In the genomic region with DNA sequence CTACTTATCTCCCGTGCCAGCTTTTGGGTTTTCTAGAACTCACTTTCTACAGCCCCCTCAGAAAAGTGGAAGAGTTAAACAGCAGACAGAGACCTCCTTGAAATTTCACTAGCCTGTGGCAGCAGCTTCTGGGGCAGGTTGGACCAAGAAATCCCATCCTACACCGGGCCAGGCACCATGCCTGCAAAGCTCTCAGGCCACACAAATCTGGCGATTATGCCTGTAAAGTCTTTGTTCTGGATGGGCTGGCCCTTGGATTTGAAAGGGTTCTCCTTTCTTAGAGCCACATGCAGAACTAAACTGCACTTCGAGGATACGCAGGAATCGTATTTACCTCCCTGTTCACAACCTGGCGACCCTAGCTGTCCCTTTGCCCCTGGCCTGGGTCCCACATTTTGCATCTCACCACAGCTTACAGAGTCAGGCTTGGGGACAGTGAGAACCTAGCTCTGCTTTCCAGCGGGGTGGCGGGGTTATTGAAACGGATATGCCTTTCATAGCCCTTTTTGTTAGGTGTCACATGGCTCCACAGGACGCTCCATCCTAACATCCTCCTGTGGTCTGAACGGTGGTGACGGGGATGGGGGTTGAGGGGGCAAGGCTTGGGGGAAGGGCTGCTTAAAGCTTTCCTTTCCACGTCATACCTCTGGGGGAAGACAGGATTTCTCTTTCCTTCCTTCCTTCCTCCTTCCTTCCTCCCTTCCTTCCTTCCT, we compare ENCODE assay signal across 9 mouse cellular contexts.
DNase-seq lines count a peak whose midpoint lies in the region; ATAC-seq and TF ChIP-seq lines count a peak whose summit lies in the region.
"Had no signal": no experiment of that assay in that cellular context is flagged by ENCODE, and none has a peak within 500 bp of the region (broad histone marks: within the 10 kb centered on the region; RNA-seq: fewer than 3 reads in every experiment).

No protein-coding gene starts in this region.

- 22% methylated on average over 14 of the region's 14 CpGs for WGBS in forebrain, postnatal 0 days
- 19% methylated on average over 14 of the region's 14 CpGs for WGBS in liver, embryonic 15.5 days (ENCODE audit: insufficient replicate concordance)
- WGBS in neural tube, embryonic 15.5 days = 12% methylated on average over 14 of the region's 14 CpGs

- peak overlapping the region; percentile 58 for H3K4me2 ChIP-seq in forebrain, postnatal 0 days (ENCODE audit: low read depth)
- peak overlapping the region; percentile 41 for H3K4me2 ChIP-seq in liver, embryonic 15.5 days
- H3K4me2 ChIP-seq in neural tube, embryonic 15.5 days = peak overlapping the region; percentile 75

- no peaks in the 10 kb centered on the region for H3K27me3 ChIP-seq in forebrain, postnatal 0 days (ENCODE audit: insufficient read depth, low read length)
- peaks cover 18% of the 10 kb centered on the region; the same call in 1 of the 2 replicates for H3K27me3 ChIP-seq in liver, embryonic 15.5 days
- no peaks in the 10 kb centered on the region for H3K27me3 ChIP-seq in neural tube, embryonic 15.5 days (replicated peaks)

- peak; percentile 89 for ATAC-seq in forebrain, postnatal 0 days
- peak; percentile 74 for ATAC-seq in inflammation-experienced regulatory T-cells, adult 6 months
- no peak for ATAC-seq in liver, embryonic 15.5 days (ENCODE audit: insufficient read depth)
- peak; percentile 83 for ATAC-seq in neural tube, embryonic 15.5 days (ENCODE audit: low FRiP score)

- no peaks in the 10 kb centered on the region for H3K36me3 ChIP-seq in forebrain, postnatal 0 days (ENCODE audit: insufficient read depth)
- no peaks in the 10 kb centered on the region for H3K36me3 ChIP-seq in liver, embryonic 15.5 days (replicated peaks)
- H3K36me3 ChIP-seq in neural tube, embryonic 15.5 days = no peaks in the 10 kb centered on the region

- H3K9me3 ChIP-seq in forebrain, postnatal 0 days (ENCODE audit: low read length) = no peaks in the 10 kb centered on the region
- H3K9me3 ChIP-seq in liver, embryonic 15.5 days (replicated peaks) = no peaks in the 10 kb centered on the region
- no peaks in the 10 kb centered on the region for H3K9me3 ChIP-seq in neural tube, embryonic 15.5 days (replicated peaks)

- H3K4me3 ChIP-seq in forebrain, postnatal 0 days (ENCODE audit: low read depth, low read length) = peak overlapping the region; percentile 40
- no peak overlapping the region for H3K4me3 ChIP-seq in liver, embryonic 15.5 days (replicated peaks)
- peak overlapping the region; percentile 39 for H3K4me3 ChIP-seq in neural tube, embryonic 15.5 days (replicated peaks)
- H3K4me3 ChIP-seq: erythroblast, embryonic 14.5 days had no signal

- no peak for TF ChIP-seq CTCF in forebrain, postnatal 0 days (IDR thresholded peaks at IDR 0.05; ENCODE audit: low read depth)

- H3K4me1 ChIP-seq in forebrain, postnatal 0 days (ENCODE audit: insufficient read depth) = peaks cover 6% of the 10 kb centered on the region
- no peaks in the 10 kb centered on the region; the same call in 1 of the 2 replicates for H3K4me1 ChIP-seq in liver, embryonic 15.5 days (replicated peaks)
- H3K4me1 ChIP-seq in neural tube, embryonic 15.5 days = peaks cover 7% of the 10 kb centered on the region

- no peak overlapping the region for H3K27ac ChIP-seq in forebrain, postnatal 0 days (ENCODE audit: low read depth, low read length)
- H3K27ac ChIP-seq in liver, embryonic 15.5 days (replicated peaks) = no peak overlapping the region
- peak overlapping the region; percentile 67 for H3K27ac ChIP-seq in neural tube, embryonic 15.5 days (replicated peaks)

- peak overlapping the region; percentile 54 for H3K9ac ChIP-seq in forebrain, postnatal 0 days
- H3K9ac ChIP-seq in liver, embryonic 15.5 days = no peak overlapping the region
- peak overlapping the region; percentile 50 for H3K9ac ChIP-seq in neural tube, embryonic 15.5 days (replicated peaks)

- DNase-seq in cerebellum, adult 9-11 months = peak; percentile 24
- DNase-seq in cerebellum, adult 9-10 months = no peak
- peak; percentile 11 for DNase-seq in R1 (ENCODE audit: low read depth, low spot score)
- DNase-seq in forebrain, postnatal 0 days = no peak
- DNase-seq in layer of hippocampus, adult 9-10 months (ENCODE audit: low spot score) = no peak

Comparison
In these comparisons a context has a peak if more than half of its experiments do, and no peak if none do; other contexts are left out.
1. DNase-seq: peak in cerebellum, adult 9-11 months (single experiment) and R1 (single experiment); none in cerebellum, adult 9-10 months (single experiment), forebrain, postnatal 0 days (single experiment) and layer of hippocampus, adult 9-10 months (single experiment).
2. Peak in every context shown above with its lines, with median percentiles within 50 percentile points of each other: H3K4me2 ChIP-seq.